Mouse (Mus musculus) hindbrain, embryonic 16.5 days (tissue): Measurements from ENCODE around the gene Fam76a. TPM values are rescaled to one million over a fixed set of nuclear protein-coding genes. Genes with fewer than 3 reads are reported as not detected.
A peak's percentile ranks its signal among the peaks of the same experiment; 100 is the strongest.

Experiments
- ATAC-seq: fragments of 200-750 bp; cut with Nextera tagmentation; 2 replicates; pipeline ENCODE4 v1.8.0; 2017; ENCODE audit warnings: moderate TSS enrichment, moderate library complexity
- H3K27ac ChIP-seq: fragments of 300-500 bp; sonication (generic); 2 replicates; pipeline ENCODE4 v1.5.1; 2014; ENCODE audit warnings: low read depth, mild to moderate bottlenecking, control low read depth, low read length, moderate library complexity
- H3K27me3 ChIP-seq: fragments of 300-500 bp; sonication (generic); replicated peaks from 2 replicates; pipeline ENCODE4 v1.6.1; 2014; ENCODE audit warnings: low read length; ENCODE audit not compliant: control insufficient read depth, insufficient read depth
- H3K36me3 ChIP-seq: fragments of 300-500 bp; sonication (generic); 2 replicates; pipeline ENCODE4 v1.6.1; 2014; ENCODE audit warnings: mild to moderate bottlenecking, low read length, moderate library complexity, mixed read lengths; ENCODE audit not compliant: control insufficient read depth, insufficient read depth
- H3K4me1 ChIP-seq: fragments of 300-500 bp; sonication (generic); 2 replicates; pipeline ENCODE4 v1.6.1; 2014; ENCODE audit warnings: low read depth, low read length; ENCODE audit not compliant: control insufficient read depth, insufficient read depth
- H3K4me2 ChIP-seq: fragments of 300-500 bp; sonication (generic); 2 replicates; pipeline ENCODE4 v1.6.1; 2014; ENCODE audit warnings: mild to moderate bottlenecking, low read length, control low read depth, moderate library complexity
- H3K4me3 ChIP-seq: fragments of 300-500 bp; sonication (generic); 2 replicates; pipeline ENCODE4 v1.5.1; 2014; ENCODE audit warnings: mild to moderate bottlenecking, low read length, control low read depth, moderate library complexity
- H3K9ac ChIP-seq: fragments of 300-500 bp; sonication (generic); 2 replicates; pipeline ENCODE4 v1.6.1; 2014; ENCODE audit warnings: low read depth, mild to moderate bottlenecking, control low read depth, low read length, moderate library complexity
- H3K9me3 ChIP-seq: fragments of 300-500 bp; sonication (generic); 2 replicates; pipeline ENCODE4 v1.6.1; 2014; ENCODE audit warnings: mild to moderate bottlenecking, low read length, moderate library complexity; ENCODE audit not compliant: control insufficient read depth
- WGBS: fragments of 180-500 bp; shearing (Covaris S2); extraction: QIAGEN DNeasy Blood & Tissue Kit; methylation state at CpG from one replicate; pipeline ENCODE4 v1.1.7; 2014; 5-methylcytosine and 5-hydroxymethylcytosine counted together
- polyA plus RNA-seq: library from polyadenylated mRNA; unstranded; fragments of >200 nt; fragmentation: Nextera tagmentation; extraction: Ambion mirVana; gene quantifications from 2 replicates; pipeline ENCODE4 v1.2.1, GENCODE M21; 2015

Fam76a gene
- polyA plus RNA-seq, result 33.5 and 40.6 TPM in 2 replicates

- Histone ChIP-seq H3K27ac (peak within 1 kb of the TSS; percentile 94), H3K27me3 (no peaks in the 10 kb centered on the region), H3K9me3 (no peaks in the 10 kb centered on the region), H3K4me1 (peaks cover 10% of the 10 kb centered on the region), H3K9ac (peak within 1 kb of the TSS; percentile 98), H3K36me3 (peaks cover 2% of the 10 kb centered on the region; the same call in 1 of the 2 replicates), H3K4me3 (peak within 1 kb of the TSS; percentile 100), H3K4me2 (peak within 1 kb of the TSS; percentile 89)
- under 1% methylated on average over 45 of the region's 53 CpGs for WGBS
- ATAC-seq, result peak; percentile 99
Observed at GRCm38 (mm10) chr4:132922558-132923008, at the start of gene Fam76a. TSS of gene Fam76a (minus strand) at chr4:132922558.

- Histone ChIP-seq H3K27me3 (peaks cover 10% of the 10 kb centered on the region; the same call in 1 of the 2 replicates), H3K9ac (no peak overlapping the region), H3K4me1 (peaks cover 20% of the 10 kb centered on the region), H3K4me2 (no peak overlapping the region), H3K27ac (no peak overlapping the region), H3K4me3 (no peak overlapping the region), H3K36me3 (no peaks in the 10 kb centered on the region), H3K9me3 (no peaks in the 10 kb centered on the region)
- no peak for ATAC-seq
- WGBS, result 83% methylated on average over 3 of the region's 3 CpGs
Observed at GRCm38 (mm10) chr4:132972101-132972500, 49.7 kb upstream of the Fam76a start.

DNA sequence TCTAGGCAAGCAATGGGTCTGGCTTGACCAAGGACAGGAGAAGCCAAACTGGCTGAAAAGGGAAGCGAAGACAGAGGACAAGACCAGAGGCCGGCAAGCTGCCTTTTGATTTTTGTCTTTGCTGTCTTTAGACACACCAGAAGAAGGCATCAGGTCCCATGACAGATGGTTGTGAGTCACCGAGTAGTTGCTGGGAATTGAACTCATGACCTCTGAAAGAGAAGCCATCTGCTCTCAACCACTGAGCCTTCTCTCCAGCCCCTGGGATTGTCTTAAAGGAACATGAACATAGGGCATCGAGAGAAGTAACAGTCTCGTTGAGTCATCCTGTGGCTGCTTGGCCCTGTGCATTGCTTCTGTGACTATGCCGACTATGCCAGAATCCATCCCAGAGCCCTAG is 49.2 kb upstream of the Fam76a start:
- Histone ChIP-seq H3K4me1 (peaks cover 20% of the 10 kb centered on the region), H3K9ac (no peak overlapping the region), H3K36me3 (no peaks in the 10 kb centered on the region), H3K4me3 (no peak overlapping the region), H3K4me2 (no peak overlapping the region), H3K9me3 (no peaks in the 10 kb centered on the region), H3K27me3 (peaks cover 10% of the 10 kb centered on the region; the same call in 1 of the 2 replicates), H3K27ac (no peak overlapping the region)
- WGBS, result 75% methylated on average over 6 of the region's 6 CpGs
- ATAC-seq, result no peak

DNA sequence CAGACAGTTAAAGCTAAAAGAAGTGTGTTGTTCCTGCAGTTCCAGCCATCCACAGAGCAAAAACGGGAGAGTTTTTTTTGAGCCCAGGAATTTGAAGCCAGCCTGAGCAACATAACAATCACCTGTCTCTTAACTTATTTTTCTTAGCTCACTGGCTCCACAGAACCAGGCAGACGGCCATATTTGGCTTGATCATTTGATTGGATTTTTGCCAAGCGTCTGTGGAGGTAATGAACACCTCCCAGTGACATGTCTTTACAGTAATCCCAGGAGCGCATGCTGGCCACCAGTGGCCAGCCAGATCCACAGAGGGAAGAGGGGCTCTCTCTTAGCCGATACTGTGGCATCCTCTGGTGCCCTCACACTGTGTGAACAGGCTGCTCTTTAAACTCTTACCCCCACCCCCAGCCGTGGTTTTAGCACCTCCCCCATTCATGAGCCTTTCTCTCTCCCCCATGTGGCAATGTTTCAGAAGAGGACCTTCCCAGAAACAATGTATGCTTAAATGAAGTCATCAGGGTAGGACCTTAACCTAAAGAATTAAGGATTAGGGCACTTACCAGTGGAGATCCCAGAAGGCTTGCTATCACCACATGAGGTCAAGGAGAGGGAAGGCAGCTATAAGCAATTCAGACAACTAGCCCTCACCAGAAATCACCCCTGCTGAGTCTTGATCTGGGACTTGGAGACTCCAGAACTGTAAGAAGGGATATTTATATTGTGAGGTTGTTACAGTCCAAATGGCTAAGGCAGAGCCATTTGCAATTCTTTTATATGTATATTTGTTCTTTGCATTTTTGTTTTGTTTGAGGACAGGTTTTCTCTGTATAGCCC is 46.0 kb upstream of the Fam76a start:
- 41% methylated on average over 6 of the region's 6 CpGs for WGBS
- H3K27ac ChIP-seq, result no peak overlapping the region

DNA sequence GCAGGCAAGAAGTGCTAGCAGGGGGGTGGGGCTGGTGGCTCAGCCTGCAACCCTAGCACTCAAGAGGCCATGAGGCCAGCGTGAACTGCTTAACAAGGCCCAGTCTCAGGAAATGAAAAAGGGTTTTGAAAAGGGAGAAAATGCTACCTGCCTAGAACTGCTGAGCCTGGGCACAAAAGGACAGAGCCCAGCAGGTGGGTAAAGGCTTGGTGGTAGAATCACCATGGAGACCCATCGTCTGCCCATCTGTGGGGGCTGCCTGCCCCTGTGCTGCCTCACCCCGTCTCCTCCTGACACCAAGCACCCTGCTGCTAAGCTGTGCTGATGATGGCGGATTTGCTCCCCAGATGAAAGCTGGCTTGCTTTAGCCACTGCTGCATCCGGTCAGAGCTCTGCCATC is 42.1 kb upstream of the Fam76a start:
- no peak for ATAC-seq
- no peaks in the 10 kb centered on the region for H3K36me3 ChIP-seq
- no peak overlapping the region for H3K4me3 ChIP-seq
- H3K9ac ChIP-seq, result peak overlapping the region; percentile 27
- peaks cover 16% of the 10 kb centered on the region for H3K4me1 ChIP-seq
- no peak overlapping the region for H3K27ac ChIP-seq
- 18% methylated on average over 5 of the region's 5 CpGs for WGBS
- H3K4me2 ChIP-seq, result no peak overlapping the region
- no peaks in the 10 kb centered on the region for H3K9me3 ChIP-seq
- H3K27me3 ChIP-seq, result no peaks in the 10 kb centered on the region

More for the DNA sequence above, 46.0 kb upstream of the Fam76a start:
- H3K9ac ChIP-seq, result no peak overlapping the region
- no peak overlapping the region for H3K4me3 ChIP-seq
- H3K4me1 ChIP-seq, result peaks cover 6% of the 10 kb centered on the region; the same call in 1 of the 2 replicates
- no peak for ATAC-seq
- H3K9me3 ChIP-seq, result no peaks in the 10 kb centered on the region
- H3K4me2 ChIP-seq, result no peak overlapping the region
- H3K36me3 ChIP-seq, result no peaks in the 10 kb centered on the region
- no peaks in the 10 kb centered on the region; the same call in 1 of the 2 replicates for H3K27me3 ChIP-seq

GRCm38 (mm10) chr4:132964064-132964463 is 41.7 kb upstream of the Fam76a start:
- Histone ChIP-seq H3K9ac (no peak overlapping the region; the same call in 1 of the 2 replicates), H3K4me1 (peaks cover 18% of the 10 kb centered on the region), H3K9me3 (no peaks in the 10 kb centered on the region), H3K4me2 (no peak overlapping the region), H3K4me3 (no peak overlapping the region), H3K27me3 (no peaks in the 10 kb centered on the region), H3K36me3 (no peaks in the 10 kb centered on the region), H3K27ac (no peak overlapping the region)
- ATAC-seq, result no peak
- WGBS, result 43% methylated on average over 3 of the region's 3 CpGs

DNA sequence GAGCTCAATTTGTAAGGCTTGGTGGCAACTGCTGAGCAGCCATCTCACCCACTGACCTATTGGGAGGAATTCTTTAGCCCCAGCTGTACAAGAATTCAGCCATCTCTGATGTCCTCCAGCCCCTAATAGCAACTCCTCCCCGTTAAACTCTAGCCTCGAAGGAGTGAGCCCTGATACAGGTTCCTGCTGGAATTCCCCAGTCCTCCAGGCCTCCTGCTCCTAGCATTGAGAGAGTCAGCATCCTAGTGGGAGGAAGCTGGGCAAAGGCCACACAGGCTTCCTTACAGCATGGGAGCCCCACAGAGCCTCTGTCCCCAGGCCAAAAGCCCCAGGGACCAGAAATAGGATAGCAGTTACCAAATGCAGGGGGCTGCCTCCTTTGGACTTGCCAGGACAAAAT is 41.1 kb upstream of the Fam76a start:
- WGBS, result 29% methylated on average over 2 of the region's 2 CpGs
- no peak overlapping the region for H3K4me2 ChIP-seq

GRCm38 (mm10) chr4:132962628-132963027 is 40.3 kb upstream of the Fam76a start:
- 90% methylated on average over 4 of the region's 4 CpGs for WGBS
- Histone ChIP-seq H3K27me3 (no peaks in the 10 kb centered on the region), H3K36me3 (no peaks in the 10 kb centered on the region), H3K27ac (no peak overlapping the region), H3K9ac (no peak overlapping the region), H3K4me3 (no peak overlapping the region), H3K4me2 (no peak overlapping the region), H3K4me1 (peaks cover 22% of the 10 kb centered on the region), H3K9me3 (no peaks in the 10 kb centered on the region)
- ATAC-seq, result no peak

More for the DNA sequence above, 41.1 kb upstream of the Fam76a start:
- H3K9ac ChIP-seq, result no peak overlapping the region
- ATAC-seq, result no peak
- no peaks in the 10 kb centered on the region for H3K9me3 ChIP-seq
- no peaks in the 10 kb centered on the region for H3K36me3 ChIP-seq
- no peaks in the 10 kb centered on the region for H3K27me3 ChIP-seq
- peaks cover 23% of the 10 kb centered on the region for H3K4me1 ChIP-seq
- H3K27ac ChIP-seq, result no peak overlapping the region
- no peak overlapping the region for H3K4me3 ChIP-seq

DNA sequence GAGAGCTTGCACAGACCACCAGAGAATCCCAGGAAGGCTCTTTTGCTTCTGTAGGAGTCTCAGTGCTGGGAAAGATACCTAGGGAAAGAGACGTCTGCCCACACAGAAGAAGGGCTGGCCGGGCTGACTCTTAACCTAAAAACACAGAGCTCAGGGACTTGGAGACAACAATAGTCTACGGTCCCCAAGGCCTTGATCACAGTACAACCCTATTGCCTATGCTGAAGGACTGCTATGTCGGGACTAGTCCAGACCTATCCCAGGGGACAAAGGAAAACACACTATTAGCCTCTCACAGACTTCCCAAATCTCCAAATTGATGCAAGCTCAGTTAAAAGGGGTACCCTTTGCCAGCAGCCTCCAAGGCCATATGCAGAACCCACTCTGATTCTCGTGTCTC is 39.5 kb upstream of the Fam76a start:
- WGBS, result 73% methylated on average over 5 of the region's 5 CpGs
- Histone ChIP-seq H3K36me3 (no peaks in the 10 kb centered on the region), H3K9ac (no peak overlapping the region), H3K9me3 (no peaks in the 10 kb centered on the region), H3K27me3 (no peaks in the 10 kb centered on the region), H3K27ac (no peak overlapping the region), H3K4me2 (no peak overlapping the region), H3K4me3 (no peak overlapping the region), H3K4me1 (peaks cover 22% of the 10 kb centered on the region)
- no peak for ATAC-seq
